Mouse (Mus musculus) embryonic facial prominence, embryonic 13.5 days (tissue): ENCODE measurements around the gene Rnf207. TPM values are rescaled to one million over a fixed set of nuclear protein-coding genes. Genes with fewer than 3 reads are reported as not detected.
A peak's percentile ranks its signal among the peaks of the same experiment; 100 is the strongest.

Source experiments
- ATAC-seq: fragments of 200-750 bp; cut with Nextera tagmentation; 2 replicates; pipeline ENCODE4 v1.8.0; 2017; ENCODE audit warnings: low read depth; ENCODE audit not compliant: insufficient number of reproducible peaks, insufficient read depth, low FRiP score, low TSS enrichment
- H3K27ac ChIP-seq: fragments of 300-500 bp; sonication (generic); 2 replicates; pipeline ENCODE4 v1.5.1; 2015; ENCODE audit warnings: moderate library complexity, mild to moderate bottlenecking, inconsistent platforms
- H3K27me3 ChIP-seq: fragments of 300-500 bp; sonication (generic); 2 replicates; pipeline ENCODE4 v1.6.1; 2015; ENCODE audit warnings: mild to moderate bottlenecking, inconsistent platforms
- H3K36me3 ChIP-seq: fragments of 300-500 bp; sonication (generic); 2 replicates; pipeline ENCODE4 v1.6.1; 2015; ENCODE audit warnings: mild to moderate bottlenecking, inconsistent platforms
- H3K4me1 ChIP-seq: fragments of 300-500 bp; sonication (generic); 2 replicates; pipeline ENCODE4 v1.6.1; 2015; ENCODE audit warnings: inconsistent platforms
- H3K4me2 ChIP-seq: fragments of 300-500 bp; sonication (generic); 2 replicates; pipeline ENCODE4 v1.6.1; 2015; ENCODE audit warnings: moderate library complexity, mild to moderate bottlenecking, inconsistent platforms
- H3K4me3 ChIP-seq: fragments of 300-500 bp; sonication (generic); 2 replicates; pipeline ENCODE4 v1.5.1; 2015; ENCODE audit warnings: mild to moderate bottlenecking, inconsistent platforms
- H3K9ac ChIP-seq: fragments of 300-500 bp; sonication (generic); 2 replicates; pipeline ENCODE4 v1.6.1; 2015; ENCODE audit warnings: mild to moderate bottlenecking, inconsistent platforms
- H3K9me3 ChIP-seq: fragments of 300-500 bp; sonication (generic); 2 replicates; pipeline ENCODE4 v1.6.1; 2016; ENCODE audit warnings: inconsistent platforms
- WGBS: fragments of 180-500 bp; shearing (Covaris S2); methylation state at CpG from one replicate; pipeline ENCODE4 v1.1.7; 2015; ENCODE audit warnings: mixed read lengths; 5-methylcytosine and 5-hydroxymethylcytosine counted together
- polyA plus RNA-seq: library from polyadenylated mRNA; unstranded; fragments of >200 nt; fragmentation: Nextera tagmentation; extraction: Ambion mirVana; gene quantifications from 2 replicates; pipeline ENCODE4 v1.2.1, GENCODE M21; 2015

Rnf207 gene
- 0.72 and 1.3 TPM in 2 replicates for polyA plus RNA-seq

GRCm38 (mm10) chr4:152318517-152319234 lies at the start of gene Rnf207:
TSS of gene Rnf207 (minus strand) at chr4:152318993.
- peak within 1 kb of the TSS; percentile 48 for H3K4me2 ChIP-seq
- no peaks in the 10 kb centered on the region for H3K36me3 ChIP-seq
- H3K4me1 ChIP-seq = peaks cover 19% of the 10 kb centered on the region
- peak within 1 kb of the TSS; percentile 51 for H3K9ac ChIP-seq
- 4% methylated on average over 26 of the region's 26 CpGs for WGBS
- ATAC-seq = no peak
- H3K4me3 ChIP-seq = peak within 1 kb of the TSS; percentile 26
- no peaks in the 10 kb centered on the region for H3K9me3 ChIP-seq
- peaks cover 54% of the 10 kb centered on the region for H3K27me3 ChIP-seq
- H3K27ac ChIP-seq = no peak within 1 kb of the TSS

- Histone ChIP-seq H3K36me3 (no peaks in the 10 kb centered on the region), H3K27me3 (peaks cover 16% of the 10 kb centered on the region), H3K9ac (no peak overlapping the region), H3K4me2 (no peak overlapping the region), H3K27ac (no peak overlapping the region), H3K4me3 (no peak overlapping the region), H3K4me1 (peaks cover 10% of the 10 kb centered on the region), H3K9me3 (no peaks in the 10 kb centered on the region)
- ATAC-seq = no peak
- WGBS = 64% methylated on average over 7 of the region's 7 CpGs
These were observed 46.4 kb upstream of the Rnf207 start for GRCm38 (mm10) chr4:152365228-152365627.

- Histone ChIP-seq H3K9ac (no peak overlapping the region), H3K27me3 (peaks cover 39% of the 10 kb centered on the region), H3K4me2 (no peak overlapping the region), H3K27ac (no peak overlapping the region), H3K36me3 (no peaks in the 10 kb centered on the region), H3K4me3 (no peak overlapping the region), H3K4me1 (peaks cover 10% of the 10 kb centered on the region), H3K9me3 (no peaks in the 10 kb centered on the region)
- 66% methylated on average over 9 of the region's 9 CpGs for WGBS
- ATAC-seq = no peak
These were observed 43.4 kb upstream of the Rnf207 start for GRCm38 (mm10) chr4:152362180-152362579.

GRCm38 (mm10) chr4:152360855-152361254 lies 42.1 kb upstream of the Rnf207 start:
- Histone ChIP-seq H3K4me3 (peak overlapping the region; percentile 18), H3K9me3 (no peaks in the 10 kb centered on the region), H3K9ac (no peak overlapping the region), H3K4me2 (peak overlapping the region; percentile 50), H3K36me3 (no peaks in the 10 kb centered on the region), H3K27ac (no peak overlapping the region), H3K27me3 (peaks cover 39% of the 10 kb centered on the region), H3K4me1 (peaks cover 10% of the 10 kb centered on the region)
- WGBS = 1% methylated on average over 24 of the region's 24 CpGs
- peak; percentile 68; the same call in 1 of the 2 replicates for ATAC-seq

GRCm38 (mm10) chr4:152359700-152360099 lies 40.9 kb upstream of the Rnf207 start:
- no peak overlapping the region for H3K27ac ChIP-seq
- H3K9me3 ChIP-seq = no peaks in the 10 kb centered on the region
- 11% methylated on average over 11 of the region's 11 CpGs for WGBS
- H3K9ac ChIP-seq = no peak overlapping the region
- H3K4me2 ChIP-seq = no peak overlapping the region
- no peak overlapping the region for H3K4me3 ChIP-seq
- H3K4me1 ChIP-seq = peaks cover 10% of the 10 kb centered on the region
- H3K36me3 ChIP-seq = no peaks in the 10 kb centered on the region
- peaks cover 39% of the 10 kb centered on the region for H3K27me3 ChIP-seq
- no peak for ATAC-seq

GRCm38 (mm10) chr4:152355672-152356071 lies 36.9 kb upstream of the Rnf207 start:
- no peak for ATAC-seq
- Histone ChIP-seq H3K9me3 (no peaks in the 10 kb centered on the region), H3K4me1 (peaks cover 6% of the 10 kb centered on the region), H3K4me2 (no peak overlapping the region), H3K9ac (no peak overlapping the region), H3K27ac (no peak overlapping the region), H3K27me3 (peaks cover 52% of the 10 kb centered on the region), H3K36me3 (no peaks in the 10 kb centered on the region), H3K4me3 (no peak overlapping the region)
- 72% methylated on average over 7 of the region's 7 CpGs for WGBS

- H3K4me2 ChIP-seq = no peak overlapping the region
- peaks cover 49% of the 10 kb centered on the region for H3K27me3 ChIP-seq
- H3K36me3 ChIP-seq = no peaks in the 10 kb centered on the region
- H3K9me3 ChIP-seq = no peaks in the 10 kb centered on the region
- no peak overlapping the region for H3K27ac ChIP-seq
- no peak overlapping the region for H3K4me3 ChIP-seq
- no peak for ATAC-seq
- no peak overlapping the region for H3K9ac ChIP-seq
- WGBS = 84% methylated on average over 14 of the region's 14 CpGs
- H3K4me1 ChIP-seq = peaks cover 7% of the 10 kb centered on the region
These were observed 35.3 kb upstream of the Rnf207 start for GRCm38 (mm10) chr4:152353886-152354637.

GRCm38 (mm10) chr4:152351422-152352305 lies 32.9 kb upstream of the Rnf207 start:
- no peaks in the 10 kb centered on the region for H3K36me3 ChIP-seq
- H3K9me3 ChIP-seq = no peaks in the 10 kb centered on the region
- H3K27ac ChIP-seq = no peak overlapping the region
- no peak overlapping the region for H3K4me2 ChIP-seq
- H3K4me1 ChIP-seq = peaks cover 7% of the 10 kb centered on the region
- no peak overlapping the region for H3K4me3 ChIP-seq
- no peak for ATAC-seq
- H3K9ac ChIP-seq = no peak overlapping the region
- peaks cover 54% of the 10 kb centered on the region for H3K27me3 ChIP-seq
- 17% methylated on average over 14 of the region's 14 CpGs for WGBS

- Histone ChIP-seq H3K27ac (no peak overlapping the region), H3K9me3 (no peaks in the 10 kb centered on the region), H3K4me2 (no peak overlapping the region), H3K4me1 (peaks cover 7% of the 10 kb centered on the region), H3K27me3 (peaks cover 58% of the 10 kb centered on the region), H3K4me3 (no peak overlapping the region), H3K9ac (no peak overlapping the region), H3K36me3 (no peaks in the 10 kb centered on the region)
- 33% methylated on average over 8 of the region's 8 CpGs for WGBS
- ATAC-seq = no peak
These were observed 32.1 kb upstream of the Rnf207 start for GRCm38 (mm10) chr4:152350722-152351421.

- Histone ChIP-seq H3K9ac (no peak overlapping the region), H3K4me1 (peaks cover 11% of the 10 kb centered on the region), H3K9me3 (no peaks in the 10 kb centered on the region), H3K4me3 (no peak overlapping the region), H3K27ac (no peak overlapping the region), H3K4me2 (peak overlapping the region; percentile 39), H3K27me3 (peaks cover 61% of the 10 kb centered on the region), H3K36me3 (no peaks in the 10 kb centered on the region)
- ATAC-seq = no peak
- 14% methylated on average over 17 of the region's 17 CpGs for WGBS
These were observed 31.1 kb upstream of the Rnf207 start for GRCm38 (mm10) chr4:152349837-152350381.
